Mouse (Mus musculus) cerebellum, adult 9-10 months (tissue): Measurements from ENCODE around the gene Snx29.

Source experiments
- DNase-seq: peaks from one replicate; pipeline ENCODE4 v3.0.0; 2022

The Snx29 gene

DNA sequence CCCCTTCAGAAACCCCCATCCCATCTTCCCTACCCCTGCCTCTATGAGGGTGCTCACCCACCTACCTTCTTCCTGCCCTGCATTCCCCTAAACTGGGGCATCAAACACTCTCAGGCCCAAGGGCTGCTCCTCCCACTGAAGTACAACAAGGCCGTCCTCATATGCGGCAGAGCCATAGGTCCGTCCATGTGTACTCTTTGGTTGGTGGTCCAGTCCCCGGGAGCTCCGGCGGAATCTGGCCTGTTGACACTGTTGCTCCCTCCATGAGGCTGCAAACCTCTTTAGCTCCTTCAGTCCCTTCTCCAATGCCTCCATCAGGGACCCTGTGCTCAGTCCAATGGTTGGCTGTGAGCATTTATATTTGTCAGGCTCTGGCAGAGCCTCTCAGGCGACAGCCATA lies 219.1 kb downstream of the Snx29 start:
- no peak for DNase-seq

DNA sequence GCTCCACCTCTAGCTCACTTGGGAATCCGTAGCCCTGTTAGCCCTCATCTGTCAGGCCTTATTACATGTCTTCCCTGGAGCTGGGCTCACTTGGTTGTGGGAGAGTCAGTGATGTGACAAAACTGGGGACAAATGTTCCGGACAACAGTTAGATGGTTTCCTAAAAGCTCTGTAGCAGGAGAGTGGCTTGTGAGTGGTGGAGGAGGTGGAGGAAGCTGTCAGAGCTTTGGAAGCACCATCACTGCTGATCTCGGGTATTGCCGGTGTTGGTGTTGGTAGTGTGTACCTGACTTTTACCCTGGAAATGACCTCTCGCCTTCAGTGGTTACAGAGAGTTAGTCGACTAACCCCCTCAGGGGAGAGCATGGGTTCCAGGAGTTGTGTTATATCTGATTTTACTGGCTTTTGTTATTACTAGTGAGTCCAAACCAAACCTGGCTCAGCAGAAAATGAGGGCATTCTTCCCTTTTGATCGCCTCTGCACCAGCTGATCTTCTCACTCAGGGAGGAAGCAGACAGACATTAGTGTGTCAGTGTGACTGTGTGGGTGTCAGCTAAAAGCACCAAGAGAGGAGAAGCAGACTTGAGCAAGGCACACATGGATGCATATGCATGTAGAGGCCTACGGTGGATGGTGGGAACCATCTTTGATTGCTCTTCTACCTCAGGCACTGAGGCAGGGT lies 227.5 kb downstream of the Snx29 start:
- DNase-seq: no peak

DNA sequence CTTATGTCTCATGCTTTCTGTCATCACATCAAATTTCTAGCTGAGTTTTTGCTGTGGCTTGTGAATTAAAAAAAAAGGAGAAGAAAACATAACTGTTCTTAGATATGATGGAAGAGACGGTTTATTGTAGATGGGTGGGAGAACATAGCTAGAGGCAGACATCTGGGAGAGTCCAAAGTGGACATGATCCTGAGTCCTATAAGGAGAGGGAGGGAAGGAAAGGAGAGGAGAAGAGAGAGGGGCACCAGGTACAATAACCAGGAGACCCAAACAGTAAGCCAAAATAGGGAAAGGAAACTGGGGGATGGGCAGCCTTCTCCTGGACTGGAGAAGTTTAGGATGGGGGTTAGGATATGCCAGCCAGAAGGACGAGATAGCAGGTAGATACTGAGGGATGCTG lies 239.0 kb downstream of the Snx29 start:
- DNase-seq: no peak

DNA sequence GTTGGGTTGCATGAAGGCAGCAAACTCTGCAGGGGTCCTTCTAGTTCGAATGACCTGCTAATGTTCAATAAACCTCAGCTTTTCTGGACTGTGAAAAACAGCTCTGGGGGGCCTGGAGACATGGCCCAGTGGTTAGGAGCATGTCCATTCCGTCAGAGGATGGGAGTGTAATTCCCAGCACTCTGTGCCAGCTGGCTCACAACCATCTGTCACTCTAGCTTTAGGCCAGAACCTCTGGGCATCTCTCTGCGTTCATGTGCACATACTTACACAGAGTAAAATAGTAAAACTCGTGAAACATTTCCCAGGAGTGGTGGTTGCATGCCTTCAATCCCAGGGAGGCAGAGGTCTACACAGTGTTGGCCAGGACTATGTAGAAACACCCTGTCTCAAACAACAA lies 241.1 kb downstream of the Snx29 start:
- DNase-seq: no peak

DNA sequence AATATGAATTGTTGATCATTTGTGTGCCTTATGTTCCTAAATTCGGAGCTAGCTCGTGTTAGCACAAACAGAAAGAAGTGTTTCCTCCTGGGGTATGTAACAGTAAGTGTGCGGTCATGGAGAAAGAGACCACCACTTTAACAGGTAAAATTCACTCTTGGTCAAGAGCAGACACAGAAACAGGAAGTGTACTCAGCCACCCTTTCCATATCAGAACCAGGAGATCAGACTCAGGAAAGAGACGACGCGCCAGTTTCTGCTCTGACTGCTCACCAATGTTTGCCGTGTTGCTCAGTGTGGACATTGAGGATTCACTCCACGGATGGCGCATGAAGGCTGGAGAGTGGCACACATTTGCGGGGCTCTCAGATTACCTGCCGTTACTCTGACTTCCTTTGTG lies 242.4 kb downstream of the Snx29 start:
- no peak for DNase-seq

DNA sequence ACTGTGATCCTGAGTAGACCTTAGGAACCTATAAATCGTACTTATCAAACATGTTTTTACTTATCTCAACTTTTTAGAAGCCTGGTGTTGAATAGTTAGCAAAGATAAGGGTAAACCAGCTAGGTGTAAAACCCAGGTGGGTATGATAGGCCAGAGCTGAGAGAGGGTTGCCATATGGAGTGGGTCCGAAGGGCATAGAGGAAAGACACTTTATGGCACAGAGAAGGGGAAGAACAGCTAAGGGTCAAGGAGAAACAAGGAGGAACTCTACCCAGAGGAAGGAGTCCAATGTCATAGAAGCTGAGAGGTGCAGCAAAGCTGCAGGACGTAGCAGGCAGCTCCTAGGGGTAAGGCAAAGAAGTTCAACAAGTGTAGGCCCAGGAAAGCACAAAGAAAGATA lies 244.9 kb downstream of the Snx29 start:
- no peak for DNase-seq

DNA sequence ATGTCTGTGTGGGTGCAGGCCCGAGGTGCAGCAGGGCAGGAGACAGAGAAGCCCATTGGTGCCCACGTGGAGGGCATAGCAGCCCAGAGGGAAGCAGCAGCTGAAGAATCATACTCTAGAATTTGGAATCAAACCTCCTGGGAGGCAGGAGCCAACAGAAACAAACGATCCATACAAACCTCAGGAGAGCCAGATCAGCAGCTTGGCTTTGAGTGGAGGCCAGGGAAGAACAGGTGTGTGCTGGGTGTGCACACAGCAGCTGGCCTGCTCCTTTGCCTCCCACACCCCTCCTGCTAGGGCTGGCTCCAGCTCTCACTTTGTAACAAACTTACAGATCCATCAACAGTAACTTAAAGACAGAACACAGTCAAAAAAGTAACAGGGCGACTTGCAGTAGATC lies 245.4 kb downstream of the Snx29 start:
- DNase-seq: no peak

DNA sequence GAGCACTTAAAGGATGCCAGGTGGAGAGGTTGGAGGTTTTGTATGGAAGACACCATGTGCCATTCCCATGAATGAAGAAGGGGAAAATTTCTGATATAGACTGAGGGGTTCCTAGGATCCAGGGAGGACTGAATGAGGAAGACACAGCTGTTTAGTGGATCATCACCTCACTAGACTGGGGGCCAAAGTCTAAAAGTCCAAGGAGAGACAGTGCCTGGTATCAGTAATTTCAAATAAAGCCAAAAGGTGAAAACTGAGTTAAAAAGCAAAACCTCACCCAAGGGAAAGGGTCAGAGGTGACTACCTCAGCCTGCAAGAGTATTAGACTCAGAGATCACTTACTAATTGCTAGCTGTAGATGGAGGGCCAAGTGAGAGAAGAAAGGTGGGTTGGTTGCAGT lies 245.9 kb downstream of the Snx29 start:
- DNase-seq: no peak

DNA sequence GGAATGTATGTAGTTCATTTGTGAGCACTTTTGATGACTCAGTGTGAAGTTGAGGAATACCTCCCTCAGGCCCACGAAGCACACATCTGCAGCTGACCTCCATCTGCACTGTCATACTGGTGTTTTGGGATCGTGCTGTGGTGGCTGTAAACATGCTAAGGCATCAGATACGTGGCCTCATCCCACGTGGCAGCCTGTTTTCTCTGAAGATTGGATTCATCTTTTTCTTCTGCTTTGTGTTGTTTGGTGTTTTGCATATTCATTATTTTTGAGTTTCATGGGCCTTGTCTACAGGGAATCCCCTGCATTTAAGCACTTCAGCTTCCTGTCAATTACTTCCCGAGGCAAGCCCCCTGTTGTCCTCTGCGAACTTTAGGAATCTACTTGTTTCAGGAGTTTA lies 246.4 kb downstream of the Snx29 start:
- DNase-seq: no peak

DNA sequence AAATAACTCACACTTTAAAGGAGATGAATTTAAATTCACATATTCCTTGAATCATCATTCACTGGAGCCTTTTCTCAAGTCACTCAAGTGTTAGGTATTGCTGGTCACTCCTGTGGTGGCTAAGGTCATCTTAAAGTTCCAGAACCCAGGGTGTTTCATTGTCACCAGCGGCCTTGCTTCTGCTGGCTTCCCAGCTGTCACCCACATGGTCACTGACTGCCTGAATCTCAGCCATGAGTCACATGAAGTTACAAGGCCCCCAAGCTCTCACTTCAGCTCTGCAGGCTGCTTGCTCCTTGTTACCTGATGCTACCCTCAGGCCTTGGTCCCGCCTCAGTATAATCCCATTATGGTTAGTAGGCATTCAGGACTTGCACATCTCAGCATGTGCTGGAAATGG lies 247.4 kb downstream of the Snx29 start:
- no peak for DNase-seq

DNA sequence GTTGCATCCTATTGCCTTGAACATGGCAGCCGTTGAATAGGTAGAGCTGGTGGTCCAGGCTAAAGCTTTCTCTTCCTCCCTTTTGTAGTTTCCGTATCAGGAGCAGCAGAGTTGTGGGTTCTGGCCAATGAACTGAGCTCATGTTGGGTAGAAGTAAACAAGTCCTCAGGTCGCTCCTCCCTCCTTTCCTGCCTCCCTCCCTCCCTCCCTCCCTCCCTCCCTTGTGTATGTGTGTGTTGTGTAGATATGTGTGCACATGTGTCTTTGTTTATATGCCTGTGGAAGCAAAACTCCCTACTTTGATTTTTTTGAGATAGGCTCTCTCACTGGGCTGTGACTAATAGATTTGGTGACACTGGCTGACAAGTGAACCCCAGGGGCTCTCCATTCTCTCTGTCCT lies 251.8 kb downstream of the Snx29 start:
- no peak for DNase-seq

DNA sequence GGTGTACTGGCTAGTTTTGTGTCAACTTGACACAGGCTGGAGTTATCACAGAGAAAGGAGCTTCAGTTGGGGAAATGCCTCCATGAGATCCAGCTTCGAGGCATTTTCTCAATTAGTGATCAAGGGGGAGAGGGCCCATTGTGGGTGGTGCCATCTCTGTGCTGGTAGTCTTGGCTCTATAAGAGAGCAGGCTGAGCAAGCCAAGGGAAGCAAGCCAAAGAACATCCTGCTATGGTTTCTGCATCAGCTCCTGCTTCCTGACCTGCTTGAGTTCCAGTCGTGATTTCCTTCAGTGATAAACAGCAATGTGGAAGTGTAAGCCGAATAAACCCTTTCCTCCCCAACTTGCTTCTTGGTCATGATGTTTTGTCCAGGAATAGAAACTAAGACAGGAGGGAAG lies 253.0 kb downstream of the Snx29 start:
- DNase-seq: peak; percentile 32

DNA sequence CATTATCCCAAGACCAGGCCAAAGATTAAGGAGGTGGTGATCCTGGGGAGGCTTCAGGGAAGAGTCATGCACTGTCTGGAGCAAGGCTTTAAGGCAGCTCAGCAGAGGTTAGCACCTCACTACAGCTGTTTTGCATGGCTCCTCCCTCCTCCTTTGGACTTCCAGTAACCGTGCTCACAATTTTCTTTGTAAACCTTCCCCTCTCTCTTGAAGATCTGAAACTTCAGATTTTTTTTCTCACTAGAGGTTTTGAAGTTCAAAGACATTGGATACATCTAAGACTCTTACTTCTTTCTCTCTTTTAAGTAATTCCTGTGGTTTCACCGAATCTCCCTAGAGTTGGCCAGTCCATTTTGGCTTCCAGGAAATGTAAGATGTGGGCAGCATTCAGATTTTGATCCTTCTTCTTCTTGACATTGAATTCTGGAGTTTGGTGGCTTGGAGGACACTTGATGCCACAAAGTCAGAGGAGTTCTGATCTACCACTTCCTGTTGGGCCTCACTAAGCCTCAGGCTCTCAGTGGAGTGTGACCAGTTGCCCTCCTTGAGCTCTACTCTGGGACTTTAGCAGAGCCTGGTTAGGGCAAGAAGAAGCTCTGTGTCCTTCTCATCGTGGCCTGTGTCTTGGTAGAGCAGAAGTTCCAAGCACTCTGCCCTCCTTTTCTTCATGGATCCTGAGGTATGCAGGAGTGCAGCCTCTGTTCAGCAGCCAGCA lies 255.0 kb downstream of the Snx29 start:
- DNase-seq: no peak

DNA sequence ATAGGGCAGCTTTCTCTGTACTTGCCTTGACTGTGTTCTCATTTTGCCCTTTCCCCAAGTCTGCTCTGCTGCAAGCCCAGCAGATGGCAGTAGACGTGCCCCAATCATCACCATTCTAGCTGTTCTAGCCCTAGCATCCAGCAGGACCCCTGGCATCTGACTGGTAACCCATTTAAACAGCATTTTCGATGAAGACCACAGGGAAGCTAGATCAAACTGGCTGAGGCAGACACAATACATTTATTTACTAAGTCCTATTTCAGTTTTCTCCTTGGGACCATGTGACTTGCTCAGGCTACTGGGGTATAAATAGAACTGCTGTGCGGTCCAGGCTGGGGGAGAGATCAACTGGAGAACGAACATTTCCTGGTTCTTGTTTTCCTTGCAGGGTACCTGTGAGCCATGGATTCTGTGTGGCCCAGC lies 257.0 kb downstream of the Snx29 start:
- DNase-seq: peak; percentile 38

DNA sequence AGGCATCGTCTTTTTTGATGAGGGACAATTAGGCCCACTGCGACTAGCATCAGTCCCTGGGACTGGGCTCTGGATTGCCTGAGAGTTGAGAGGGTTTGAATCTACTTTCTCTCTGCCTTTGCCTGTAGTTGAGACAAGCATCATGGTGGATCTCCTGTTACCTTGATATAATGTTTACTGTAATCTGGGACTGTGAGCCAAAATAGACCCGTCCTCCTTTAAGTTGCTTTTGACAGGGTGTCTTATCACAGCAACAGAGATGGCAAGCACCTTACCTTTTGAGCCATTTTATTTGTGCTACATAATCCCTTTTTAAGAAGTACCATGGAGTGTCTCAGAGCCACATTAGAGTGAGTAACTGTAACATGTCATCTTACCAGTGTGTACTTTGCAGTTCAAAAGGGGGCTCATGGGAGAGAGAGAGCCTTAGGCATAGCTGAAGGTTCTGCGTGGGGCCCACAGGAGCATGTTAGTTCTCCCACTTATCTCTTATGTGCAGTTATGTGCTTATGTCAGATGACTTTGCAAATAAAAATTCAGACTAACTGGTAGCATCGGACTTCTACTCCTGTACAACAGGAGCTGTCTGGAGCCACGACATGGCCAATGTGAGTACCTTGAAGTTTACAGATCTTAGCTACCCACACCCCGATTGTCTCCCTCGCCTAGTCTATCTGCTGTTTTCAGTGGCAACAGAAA lies 261.4 kb downstream of the Snx29 start:
- DNase-seq: no peak

DNA sequence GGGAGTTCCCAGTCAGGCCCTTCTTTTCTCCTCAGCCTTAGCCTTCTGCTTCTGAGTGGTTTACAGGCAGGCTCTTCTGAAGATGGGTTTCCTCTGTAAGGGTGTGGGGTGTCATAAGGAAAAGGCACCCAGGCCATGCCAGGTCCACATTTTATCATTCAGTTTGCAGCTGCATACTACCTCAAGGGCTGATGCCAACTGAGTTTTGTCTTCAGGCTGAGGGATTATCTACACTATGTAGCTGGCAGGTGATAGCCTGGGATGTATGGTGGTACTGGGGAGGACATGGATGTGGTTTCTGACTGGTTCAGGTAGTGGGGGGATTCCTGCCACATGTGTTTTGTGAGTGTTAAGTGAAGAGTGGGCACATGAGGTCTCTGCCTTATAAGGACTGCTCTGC lies 266.0 kb downstream of the Snx29 start:
- no peak for DNase-seq

DNA sequence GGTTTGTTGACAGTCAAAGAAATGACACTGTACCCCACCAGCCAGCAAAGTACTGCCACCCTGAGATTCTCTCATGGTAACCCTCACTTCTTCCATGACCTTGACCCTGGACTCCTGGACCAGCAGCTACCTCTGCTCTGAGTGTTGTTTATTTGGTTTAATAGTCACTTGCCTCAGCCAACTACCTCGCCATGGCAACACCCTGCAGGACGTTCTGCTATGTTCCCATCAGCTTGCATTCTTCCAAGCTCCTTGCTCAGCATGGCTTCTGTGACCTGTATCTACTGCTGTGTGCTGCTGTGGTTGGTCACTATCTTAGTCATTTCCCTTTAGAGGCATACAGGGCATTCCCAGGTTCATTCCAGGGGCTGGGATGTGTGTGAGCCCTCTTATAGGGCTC lies 266.6 kb downstream of the Snx29 start:
- no peak for DNase-seq

DNA sequence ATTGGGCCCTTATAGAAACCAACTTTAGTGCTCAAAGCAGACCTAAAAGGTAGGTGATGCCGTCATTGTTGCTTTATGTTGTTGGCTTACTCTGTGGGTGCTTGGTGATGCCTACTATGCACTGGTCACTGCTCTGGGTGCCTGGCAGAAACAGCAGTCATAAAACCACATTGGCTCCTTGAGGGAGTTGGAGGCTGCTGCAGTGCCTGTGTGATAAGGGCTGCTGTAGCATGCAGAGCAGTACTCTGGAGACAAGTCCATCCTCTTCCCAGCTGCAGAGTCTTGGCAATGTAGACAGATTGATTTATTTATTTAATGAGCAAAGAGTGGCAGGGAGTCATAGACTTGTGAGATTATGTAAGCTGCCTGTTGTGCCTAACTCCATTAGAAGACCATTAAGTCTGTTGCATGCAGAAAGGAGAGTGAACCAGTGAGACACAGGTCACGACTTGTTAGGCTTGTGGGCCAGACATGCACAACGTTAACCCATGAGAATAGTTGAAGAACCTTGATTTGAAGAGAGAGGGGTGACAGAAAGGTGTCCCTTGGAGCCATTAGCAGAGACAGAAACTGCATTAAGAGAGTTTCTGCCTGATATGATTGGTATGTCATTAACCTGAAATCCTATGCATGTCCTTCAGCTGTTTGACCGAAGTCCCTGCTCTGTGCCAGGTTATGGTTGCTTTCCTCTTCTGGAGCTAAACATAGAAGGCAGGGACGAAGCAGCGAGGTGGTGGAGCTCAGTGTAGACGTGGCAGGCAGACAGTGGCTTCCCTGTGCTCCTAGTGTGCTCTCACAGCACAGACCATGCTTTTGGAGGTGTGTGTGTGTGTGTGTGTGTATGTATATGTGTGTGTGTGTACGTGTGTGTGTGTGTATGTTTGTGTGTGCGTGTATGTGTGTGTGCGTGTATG lies 267.3 kb downstream of the Snx29 start:
- no peak for DNase-seq

DNA sequence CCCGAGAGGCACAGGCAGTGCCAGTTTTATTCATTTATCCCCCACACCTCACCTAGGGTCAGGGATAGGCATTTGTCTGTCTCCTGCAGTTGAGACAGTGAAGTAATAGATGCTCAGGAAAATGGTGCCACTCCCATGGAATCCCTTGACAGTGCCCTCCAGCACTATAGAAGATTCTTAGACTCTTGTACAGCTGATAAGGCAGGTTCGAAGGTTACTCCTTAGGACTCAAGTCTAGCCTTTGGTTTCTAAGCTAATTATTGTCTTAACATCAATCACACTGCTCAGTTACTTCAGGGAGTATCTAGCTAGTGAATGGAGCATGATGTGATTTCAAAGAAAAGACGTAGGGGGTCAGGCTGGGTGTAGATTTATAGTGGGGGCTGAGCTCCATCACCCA lies 273.9 kb downstream of the Snx29 start:
- DNase-seq: no peak

DNA sequence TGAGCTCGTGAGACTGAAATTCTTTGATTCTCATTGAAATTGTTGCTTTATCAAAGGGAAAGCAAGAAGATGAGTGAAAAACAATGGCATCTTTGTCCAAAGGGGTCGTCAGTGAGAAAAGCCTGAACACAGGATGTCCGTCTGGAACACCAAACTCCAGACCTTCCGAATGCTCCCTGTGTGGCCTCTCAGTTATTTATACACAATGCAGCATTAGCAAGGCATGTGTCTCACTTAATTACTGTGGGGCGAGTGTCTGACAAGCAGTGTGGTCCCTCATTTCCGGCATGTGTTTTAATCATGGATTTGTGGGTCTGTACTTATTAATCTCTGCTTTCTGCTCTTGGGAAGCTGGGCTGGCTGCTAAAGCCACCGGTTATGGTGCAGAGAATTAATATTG lies 275.1 kb downstream of the Snx29 start:
- DNase-seq: no peak

DNA sequence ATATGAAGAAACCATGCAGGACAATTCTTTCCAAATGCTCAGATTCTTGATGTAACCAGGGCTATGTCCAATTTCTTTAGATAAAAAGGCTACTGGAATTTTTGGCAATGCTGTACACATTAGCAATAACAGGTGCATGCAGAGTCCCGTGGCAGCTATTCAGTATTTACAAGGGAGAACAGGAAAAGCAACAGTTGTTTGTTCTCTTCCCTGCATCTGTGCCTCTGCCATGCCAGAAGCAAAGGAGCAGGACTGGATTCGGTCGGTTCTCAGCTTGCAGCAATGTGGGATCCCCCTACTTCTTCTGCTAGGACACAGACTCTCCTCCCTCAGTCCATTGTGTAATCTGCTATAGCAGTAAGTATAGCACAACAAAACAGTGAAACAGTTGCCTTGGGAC lies 276.8 kb downstream of the Snx29 start:
- DNase-seq: peak; percentile 38

DNA sequence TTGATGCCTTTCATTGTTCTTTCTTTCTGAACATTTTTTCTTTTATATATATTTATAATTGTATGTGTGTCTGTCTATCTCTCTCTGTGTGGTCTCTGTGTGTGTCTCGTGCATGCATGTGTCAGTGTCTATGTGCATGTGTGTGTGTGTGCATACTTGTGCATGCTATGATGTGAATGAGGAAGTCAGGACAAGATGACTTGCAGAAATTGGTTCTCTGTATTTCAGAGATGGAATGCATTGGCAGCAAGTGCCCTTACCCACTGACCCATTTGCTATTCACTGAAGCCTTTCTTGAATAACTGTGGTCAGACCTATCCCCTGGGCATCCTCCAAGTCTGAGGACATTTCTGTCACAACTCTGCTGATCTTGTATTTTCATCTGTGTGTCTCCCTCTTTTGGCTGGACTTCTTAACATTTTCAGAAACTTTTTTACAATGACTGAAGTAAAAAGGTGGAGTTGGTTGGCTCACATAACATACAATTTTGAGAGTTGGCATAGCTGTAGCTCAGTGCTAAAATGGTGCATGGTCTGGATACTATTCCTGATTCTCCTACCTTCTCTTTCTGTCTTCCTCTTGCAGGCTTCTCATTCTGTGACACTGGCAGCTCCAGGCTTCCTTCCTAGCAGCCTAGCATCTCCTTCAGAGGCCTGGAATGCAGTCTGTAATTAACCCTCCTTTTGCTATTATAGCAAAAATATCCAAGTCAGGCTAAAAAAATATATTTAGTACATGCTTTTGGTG lies 278.8 kb downstream of the Snx29 start:
- DNase-seq: no peak
